Mouse (Mus musculus) heart, embryonic 11.5 days (tissue): ENCODE measurements around the gene Rnf217. TPM values are rescaled to one million over a fixed set of nuclear protein-coding genes. Genes with fewer than 3 reads are reported as not detected.
A peak's percentile ranks its signal among the peaks of the same experiment; 100 is the strongest.

Source experiments
- ATAC-seq: fragments of 200-750 bp; cut with Nextera tagmentation; replicated peaks from 2 replicates; pipeline ENCODE4 v1.8.0; 2017; ENCODE audit warnings: moderate library complexity; ENCODE audit not compliant: insufficient number of reproducible peaks, low FRiP score, low TSS enrichment
- H3K27ac ChIP-seq: fragments of 300-500 bp; sonication (generic); 2 replicates; pipeline ENCODE4 v1.5.1; 2014; ENCODE audit warnings: mild to moderate bottlenecking, low read depth, low read length
- H3K27me3 ChIP-seq: fragments of 300-500 bp; sonication (generic); 2 replicates; pipeline ENCODE4 v1.6.1; 2014; ENCODE audit warnings: mild to moderate bottlenecking, low read length, mixed read lengths; ENCODE audit not compliant: control insufficient read depth, insufficient read depth
- H3K36me3 ChIP-seq: fragments of 300-500 bp; sonication (generic); 2 replicates; pipeline ENCODE4 v1.6.1; 2014; ENCODE audit warnings: mild to moderate bottlenecking, low read length, moderate library complexity, mixed read lengths; ENCODE audit not compliant: control insufficient read depth, insufficient read depth
- H3K4me1 ChIP-seq: fragments of 300-500 bp; sonication (generic); 2 replicates; pipeline ENCODE4 v1.6.1; 2014; ENCODE audit warnings: low read length; ENCODE audit not compliant: control insufficient read depth, insufficient read depth
- H3K4me2 ChIP-seq: fragments of 300-500 bp; sonication (generic); 2 replicates; pipeline ENCODE4 v1.6.1; 2014; ENCODE audit warnings: mild to moderate bottlenecking, moderate library complexity
- H3K4me3 ChIP-seq: fragments of 300-500 bp; sonication (generic); 2 replicates; pipeline ENCODE4 v1.5.1; 2014; ENCODE audit warnings: low read depth, low read length
- H3K9ac ChIP-seq: fragments of 300-500 bp; sonication (generic); 2 replicates; pipeline ENCODE4 v1.6.1; 2014; ENCODE audit warnings: mild to moderate bottlenecking, low read depth, low read length, moderate library complexity
- H3K9me3 ChIP-seq: fragments of 300-500 bp; sonication (generic); replicated peaks from 2 replicates; pipeline ENCODE4 v1.6.1; 2016; ENCODE audit warnings: low read length; ENCODE audit not compliant: control insufficient read depth
- WGBS: fragments of 180-500 bp; shearing (Covaris S2); extraction: QIAGEN DNeasy Blood & Tissue Kit; methylation state at CpG from one replicate; pipeline ENCODE4 v1.1.7; 2014; ENCODE audit not compliant: insufficient replicate concordance; 5-methylcytosine and 5-hydroxymethylcytosine counted together
- polyA plus RNA-seq: library from polyadenylated mRNA; unstranded; fragments of >200 nt; fragmentation: Nextera tagmentation; extraction: Ambion mirVana; gene quantifications from 2 replicates; pipeline ENCODE4 v1.2.1, GENCODE M21; 2014

The Rnf217 gene
- polyA plus RNA-seq: 1.3 and 1.6 TPM in 2 replicates

- Histone ChIP-seq H3K4me1 (0 out of 2 replicates have a peak, but pooled peaks cover 9% of the 10 kb centered on the region), H3K27ac (peak within 1 kb of the TSS; percentile 82)
Measured at GRCm38 (mm10) chr10:31609066-31609961, at the start of gene Rnf217. Rnf217 (minus strand) TSS chr10:31609184.

DNA sequence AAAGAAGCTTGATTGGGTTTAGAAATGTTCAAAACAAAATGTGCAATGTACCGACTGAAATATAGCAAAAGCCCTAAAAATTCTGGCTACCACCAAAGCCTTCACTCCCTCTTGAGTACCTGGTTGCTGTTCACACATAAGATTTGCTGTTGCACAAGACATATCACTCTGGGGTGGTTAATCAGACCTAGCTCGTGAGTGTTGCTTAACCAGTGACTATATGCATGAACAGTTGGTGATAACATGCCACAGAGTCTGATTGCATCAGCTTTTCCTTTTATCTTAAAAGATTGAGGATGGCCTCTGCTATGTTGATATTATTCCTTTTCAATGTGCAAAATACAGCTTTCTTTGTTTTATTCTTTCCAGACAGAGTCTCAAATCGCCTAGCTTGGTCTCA lies 38.3 kb upstream of the Rnf217 start:
- Histone ChIP-seq H3K36me3 (no peaks in the 10 kb centered on the region), H3K4me2 (no peak overlapping the region), H3K9ac (no peak overlapping the region), H3K27me3 (no peaks in the 10 kb centered on the region), H3K4me3 (no peak overlapping the region), H3K27ac (no peak overlapping the region), H3K9me3 (no peaks in the 10 kb centered on the region), H3K4me1 (no peaks in the 10 kb centered on the region)
- 71% methylated on average over 3 of the region's 3 CpGs for WGBS
- no peak for ATAC-seq

More at GRCm38 (mm10) chr10:31609066-31609961, at the start of gene Rnf217:
- WGBS: 0% methylated on average over 76 of the region's 106 CpGs
- H3K36me3 ChIP-seq: no peaks in the 10 kb centered on the region
- H3K4me3 ChIP-seq: peak within 1 kb of the TSS; percentile 86
- no peaks in the 10 kb centered on the region for H3K27me3 ChIP-seq
- peak within 1 kb of the TSS; percentile 96 for H3K9ac ChIP-seq
- peak within 1 kb of the TSS; percentile 87 for H3K4me2 ChIP-seq
- no peaks in the 10 kb centered on the region for H3K9me3 ChIP-seq
- ATAC-seq: peak; percentile 76

GRCm38 (mm10) chr10:31646083-31646482 lies 37.1 kb upstream of the Rnf217 start:
- no peaks in the 10 kb centered on the region for H3K27me3 ChIP-seq
- 49% methylated on average over 1 of the region's 1 CpGs for WGBS
- no peaks in the 10 kb centered on the region for H3K4me1 ChIP-seq
- no peaks in the 10 kb centered on the region for H3K36me3 ChIP-seq
- no peak overlapping the region for H3K9ac ChIP-seq
- H3K9me3 ChIP-seq: no peaks in the 10 kb centered on the region
- no peak overlapping the region for H3K27ac ChIP-seq
- ATAC-seq: no peak
- H3K4me3 ChIP-seq: no peak overlapping the region
- no peak overlapping the region for H3K4me2 ChIP-seq

DNA sequence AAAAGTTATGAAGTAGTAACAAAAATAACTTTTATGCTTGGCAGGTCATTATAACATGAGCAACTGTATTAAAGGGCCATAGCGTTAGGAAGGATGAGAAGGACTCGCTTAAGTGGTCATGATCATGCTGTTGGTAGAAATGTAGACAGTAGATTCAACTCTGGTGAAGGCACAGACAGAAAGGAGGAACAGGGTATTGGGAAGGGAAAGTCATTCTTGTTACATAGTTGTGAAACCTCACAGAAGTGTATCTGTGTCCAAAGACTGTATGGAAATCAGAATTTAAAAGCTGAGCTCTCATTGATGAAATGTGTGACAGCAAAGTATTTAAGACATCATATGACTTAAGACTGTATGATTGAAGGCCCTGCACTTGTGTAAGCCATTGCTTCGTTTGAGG lies 26.1 kb upstream of the Rnf217 start:
- H3K36me3 ChIP-seq: no peaks in the 10 kb centered on the region
- WGBS: 80% methylated on average over 3 of the region's 3 CpGs
- H3K9ac ChIP-seq: no peak overlapping the region
- no peak for ATAC-seq
- H3K27me3 ChIP-seq: no peaks in the 10 kb centered on the region
- H3K9me3 ChIP-seq: no peaks in the 10 kb centered on the region
- no peak overlapping the region for H3K27ac ChIP-seq
- H3K4me1 ChIP-seq: no peaks in the 10 kb centered on the region
- no peak overlapping the region for H3K4me3 ChIP-seq
- H3K4me2 ChIP-seq: no peak overlapping the region

- Histone ChIP-seq H3K36me3 (no peaks in the 10 kb centered on the region), H3K9ac (no peak overlapping the region), H3K4me1 (no peaks in the 10 kb centered on the region), H3K27ac (no peak overlapping the region), H3K4me2 (no peak overlapping the region), H3K9me3 (no peaks in the 10 kb centered on the region), H3K4me3 (no peak overlapping the region), H3K27me3 (no peaks in the 10 kb centered on the region)
- no peak for ATAC-seq
- 86% methylated on average over 1 of the region's 1 CpGs for WGBS
Measured at GRCm38 (mm10) chr10:31632005-31632404, 23.0 kb upstream of the Rnf217 start.

GRCm38 (mm10) chr10:31615355-31615754 lies 6.4 kb upstream of the Rnf217 start:
- no peak for ATAC-seq
- Histone ChIP-seq H3K9ac (no peak overlapping the region), H3K27ac (no peak overlapping the region), H3K4me3 (no peak overlapping the region), H3K4me2 (no peak overlapping the region), H3K27me3 (no peaks in the 10 kb centered on the region), H3K4me1 (no peaks in the 10 kb centered on the region), H3K36me3 (no peaks in the 10 kb centered on the region), H3K9me3 (no peaks in the 10 kb centered on the region)
- WGBS: 57% methylated on average over 2 of the region's 2 CpGs

GRCm38 (mm10) chr10:31614111-31614510 lies 5.1 kb upstream of the Rnf217 start:
- no peaks in the 10 kb centered on the region for H3K36me3 ChIP-seq
- no peaks in the 10 kb centered on the region for H3K4me1 ChIP-seq
- no peak for ATAC-seq
- no peak overlapping the region for H3K4me3 ChIP-seq
- H3K9ac ChIP-seq: no peak overlapping the region
- no peaks in the 10 kb centered on the region for H3K9me3 ChIP-seq
- no peak overlapping the region for H3K4me2 ChIP-seq
- H3K27me3 ChIP-seq: no peaks in the 10 kb centered on the region
- no peak overlapping the region for H3K27ac ChIP-seq
- WGBS: 80% methylated on average over 1 of the region's 1 CpGs

DNA sequence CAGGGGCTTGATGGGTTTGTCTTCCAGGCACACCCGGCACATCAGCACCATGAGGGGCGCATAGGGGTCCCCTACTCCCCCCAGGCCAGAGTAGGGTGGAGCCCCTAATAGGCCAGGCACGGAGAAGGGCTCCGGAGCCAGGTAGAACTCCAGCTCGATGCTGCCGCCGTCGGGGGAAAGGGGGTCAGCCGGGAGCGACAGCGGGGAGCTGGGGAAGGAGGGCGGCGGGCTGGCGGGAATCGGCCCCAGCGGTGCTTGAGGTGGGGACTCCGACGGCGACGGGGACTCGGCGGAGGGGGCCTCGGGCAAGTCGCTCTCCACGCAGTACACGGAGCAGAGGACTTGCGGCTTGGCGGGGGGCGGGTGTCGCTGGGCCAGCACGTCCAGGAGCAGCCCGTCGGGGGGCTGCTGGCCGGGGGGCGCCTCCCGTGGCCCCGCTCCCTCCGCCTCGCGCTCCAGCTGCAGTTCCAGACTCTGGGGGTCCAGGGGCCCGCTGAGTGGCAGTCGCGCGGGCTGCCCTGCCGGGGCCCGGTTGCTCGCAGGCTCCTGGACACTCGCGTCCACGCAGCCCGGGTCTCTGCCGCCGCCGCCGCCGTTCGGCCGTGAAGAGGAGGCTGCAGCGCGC lies 431 bp downstream of the Rnf217 start:
- Histone ChIP-seq H3K4me3 (peak overlapping the region; percentile 86), H3K36me3 (no peaks in the 10 kb centered on the region), H3K9ac (peak overlapping the region; percentile 96), H3K4me2 (peak overlapping the region; percentile 87), H3K27me3 (no peaks in the 10 kb centered on the region), H3K9me3 (no peaks in the 10 kb centered on the region), H3K4me1 (0 out of 2 replicates have a peak, but pooled peaks cover 9% of the 10 kb centered on the region), H3K27ac (peak overlapping the region; percentile 82)
- peak; percentile 62 for ATAC-seq
- 1% methylated on average over 42 of the region's 60 CpGs for WGBS
